Mouse (Mus musculus) bone marrow macrophage, adult 2 months (primary cell): Measurements from ENCODE around the gene Sfr1.

Source experiments
- CTCF ChIP-seq: IDR thresholded peaks from 2 replicates; pipeline ENCODE4 v1.5.1; 2012; ENCODE audit warnings: low read depth, mild to moderate bottlenecking, low read length, moderate library complexity
- POLR2A ChIP-seq: IDR thresholded peaks from 2 replicates; pipeline ENCODE4 v1.6.1; 2012; ENCODE audit warnings: mild to moderate bottlenecking, low read depth, low read length, borderline replicate concordance

- no peak for TF ChIP-seq CTCF
- TF ChIP-seq POLR2A = no peak
Observed at GRCm38 (mm10) chr19:47716144-47716543, 15.3 kb upstream of the Sfr1 start.
